Mouse (Mus musculus) liver, embryonic 14.5 days (tissue): ENCODE measurements at regions not wholly inside any gene's neighbourhood (a gene's known extent, or its start where the extent isn't known, plus 50 kb on each side); places are given as distances from the start of the nearest gene placed in this dataset.

Source experiments
- CTCF ChIP-seq: IDR thresholded peaks from 2 replicates; pipeline ENCODE4 v1.5.1; 2016; ENCODE audit warnings: antibody characterized with exemption, low read depth, control low read depth
- EP300 ChIP-seq: IDR thresholded peaks from 2 replicates; pipeline ENCODE4 v1.6.1; 2016; ENCODE audit warnings: antibody characterized with exemption, low read depth

- TF ChIP-seq CTCF, result no peak
- no peak for TF ChIP-seq EP300
Measured at GRCm38 (mm10) chr6:99991079-99991478, 264.9 kb upstream of the Prok2 start.
